8 mouse cellular contexts compared by ENCODE assay signal in the genomic region with DNA sequence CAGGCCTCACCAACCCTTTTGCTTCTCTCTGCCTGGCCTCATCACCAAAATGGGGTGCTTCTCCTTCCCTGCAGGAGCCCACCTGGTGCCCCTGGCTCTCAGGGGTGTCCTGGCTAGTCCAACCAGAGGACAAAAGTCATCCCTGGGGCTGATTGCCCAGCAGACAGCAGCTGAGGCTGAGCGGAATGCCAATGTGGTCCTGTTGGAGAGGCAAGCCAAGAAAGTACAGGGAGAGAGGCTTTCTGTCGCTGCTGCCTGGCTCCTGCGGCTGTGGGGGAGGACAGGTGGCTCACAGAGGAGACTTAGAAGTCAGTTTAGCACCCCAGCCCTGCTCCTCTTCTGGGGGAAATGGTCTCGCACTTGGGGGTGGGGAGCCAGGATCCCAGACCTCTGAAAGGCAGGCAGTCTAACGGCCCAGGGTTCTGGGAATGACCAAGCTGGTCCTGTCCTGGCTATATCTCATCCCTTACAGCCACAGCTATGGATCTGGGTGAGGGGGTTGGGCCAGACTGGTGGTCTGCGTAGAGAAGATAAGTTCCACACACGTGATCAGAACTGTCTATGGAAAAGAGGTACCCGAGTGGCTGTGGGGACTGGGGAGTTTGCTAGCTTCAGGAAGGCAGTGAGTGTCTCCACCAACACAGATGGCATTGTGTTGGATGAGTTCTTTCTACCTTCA. TPM values are rescaled to one million over a fixed set of nuclear protein-coding genes. Genes with fewer than 3 reads are reported as not detected.
A peak's percentile ranks its signal among the peaks of the same experiment; 100 is the strongest.
DNase-seq lines count a peak whose midpoint lies in the region; ATAC-seq and TF ChIP-seq lines count a peak whose summit lies in the region.

No protein-coding gene starts in this region.

- WGBS in heart, embryonic 13.5 days = 28% methylated on average over 8 of the region's 8 CpGs
- WGBS in forebrain, embryonic 13.5 days = 67% methylated on average over 8 of the region's 8 CpGs
- 34% methylated on average over 8 of the region's 8 CpGs for WGBS in liver, embryonic 16.5 days (ENCODE audit: insufficient replicate concordance)

- H3K9me3 ChIP-seq in heart, embryonic 13.5 days = no peaks in the 10 kb centered on the region
- no peaks in the 10 kb centered on the region for H3K9me3 ChIP-seq in forebrain, embryonic 13.5 days (replicated peaks)
- no peaks in the 10 kb centered on the region for H3K9me3 ChIP-seq in liver, embryonic 16.5 days (replicated peaks; ENCODE audit: control insufficient read depth, low read length)

- no peak overlapping the region for H3K4me3 ChIP-seq in heart, embryonic 13.5 days
- H3K4me3 ChIP-seq in forebrain, embryonic 13.5 days = no peak overlapping the region
- H3K4me3 ChIP-seq in liver, embryonic 16.5 days (ENCODE audit: low read depth, low read length) = no peak overlapping the region

- H3K4me2 ChIP-seq in heart, embryonic 13.5 days = no peak overlapping the region
- H3K4me2 ChIP-seq in forebrain, embryonic 13.5 days = no peak overlapping the region
- no peak overlapping the region for H3K4me2 ChIP-seq in liver, embryonic 16.5 days (ENCODE audit: low read depth, low read length)

- H3K4me1 ChIP-seq in heart, embryonic 13.5 days = peaks cover 89% of the 10 kb centered on the region
- H3K4me1 ChIP-seq in forebrain, embryonic 13.5 days = peaks cover 38% of the 10 kb centered on the region
- peaks cover 23% of the 10 kb centered on the region for H3K4me1 ChIP-seq in liver, embryonic 16.5 days (ENCODE audit: control insufficient read depth, low read depth, low read length)

- no peak for DNase-seq in heart, adult 18-20 months
- DNase-seq in brain, embryonic 14.5 days (ENCODE audit: low read depth) = peak; percentile 57
- no peak for DNase-seq in lung, postnatal 25 days (ENCODE audit: low spot score)
- no peak for DNase-seq in frontal cortex, adult 2 months (ENCODE audit: extremely low spot score in 1 of 2, low spot score in 1 of 2)
- DNase-seq in kidney, postnatal 10 days = no peak

- peak overlapping the region; percentile 73 for H3K9ac ChIP-seq in heart, embryonic 13.5 days
- H3K9ac ChIP-seq in forebrain, embryonic 13.5 days = peak overlapping the region; percentile 30; the same call in 1 of the 2 replicates
- H3K9ac ChIP-seq in liver, embryonic 16.5 days (ENCODE audit: low read depth, low read length) = no peak overlapping the region

- H3K27ac ChIP-seq in heart, embryonic 13.5 days (replicated peaks) = peak overlapping the region; percentile 70
- peak overlapping the region; percentile 51 for H3K27ac ChIP-seq in forebrain, embryonic 13.5 days
- H3K27ac ChIP-seq in liver, embryonic 16.5 days (ENCODE audit: low read length) = no peak overlapping the region

- ATAC-seq in heart, embryonic 13.5 days (ENCODE audit: extremely low read depth, insufficient number of reproducible peaks, low FRiP score, low TSS enrichment) = no peak
- no peak for ATAC-seq in forebrain, embryonic 13.5 days
- ATAC-seq in liver, embryonic 16.5 days (ENCODE audit: low read depth) = peak; percentile 58

- no peaks in the 10 kb centered on the region for H3K27me3 ChIP-seq in heart, embryonic 13.5 days (replicated peaks)
- no peaks in the 10 kb centered on the region for H3K27me3 ChIP-seq in forebrain, embryonic 13.5 days
- H3K27me3 ChIP-seq in liver, embryonic 16.5 days (ENCODE audit: control insufficient read depth, insufficient read depth, low read depth, low read length) = no peaks in the 10 kb centered on the region

- no peak for TF ChIP-seq POLR2A in brain, embryonic 14.5 days (IDR thresholded peaks at IDR 0.05; ENCODE audit: borderline replicate concordance, extremely low read depth, insufficient read depth, insufficient read length, poor library complexity, severe bottlenecking)

- no peak for TF ChIP-seq CTCF in brain, embryonic 14.5 days (IDR thresholded peaks at IDR 0.05; ENCODE audit: borderline replicate concordance, extremely low read depth, insufficient read depth, insufficient read length)

- H3K36me3 ChIP-seq in heart, embryonic 13.5 days = peaks cover 89% of the 10 kb centered on the region
- H3K36me3 ChIP-seq in forebrain, embryonic 13.5 days (ENCODE audit: poor library complexity, severe bottlenecking) = peaks cover 35% of the 10 kb centered on the region
- H3K36me3 ChIP-seq in liver, embryonic 16.5 days (ENCODE audit: control insufficient read depth, insufficient read depth) = no peaks in the 10 kb centered on the region

RNA-seq across cellular contexts. Expression of a gene that starts 55.3 kb away (rescaled TPM):
- polyA plus RNA-seq in heart, embryonic 13.5 days (2015; fragmentation: Nextera tagmentation; extraction: Ambion mirVana) = 64.6 and 72.7 TPM in 2 replicates
- 10 to 100 TPM; 77.8 to 88.8 TPM for total RNA-seq in heart, adult 18-20 months (2021)
- 19.0 and 25.5 TPM in 2 replicates for polyA plus RNA-seq in brain, embryonic 14.5 days (2012; rRNA removed)
- 36.7 and 42.9 TPM in 2 replicates for polyA plus RNA-seq in forebrain, embryonic 13.5 days (2015; fragmentation: Nextera tagmentation; extraction: Ambion mirVana)
- polyA plus RNA-seq in liver, embryonic 16.5 days (2015; fragmentation: Nextera tagmentation; extraction: Ambion mirVana) = 41.4 and 42.7 TPM in 2 replicates
- 14.2 and 16.3 TPM in 2 replicates for polyA plus RNA-seq in frontal cortex, adult 2 months (2012; rRNA removed)
